Mouse (Mus musculus): ENCODE data around the gene Capn2. TPM values are rescaled to one million over a fixed set of nuclear protein-coding genes. Genes with fewer than 3 reads are reported as not detected.

The Capn2 gene
- 107 and 108 TPM in 2 replicates for polyA plus RNA-seq (2015; fragmentation: Nextera tagmentation; extraction: Ambion mirVana)

- Histone ChIP-seq H3K4me2 (peak within 1 kb of the TSS; percentile 76), H3K27ac (peak within 1 kb of the TSS; percentile 87), H3K4me1 (peaks cover 30% of the 10 kb centered on the region), H3K4me3 (replicated peaks) (peak within 1 kb of the TSS; percentile 85), H3K36me3 (no peaks in the 10 kb centered on the region), H3K27me3 (replicated peaks) (no peaks in the 10 kb centered on the region), H3K9ac (peak within 1 kb of the TSS; percentile 95), H3K9me3 (no peaks in the 10 kb centered on the region)
- peak; percentile 81 for ATAC-seq (ENCODE audit: insufficient read depth, low FRiP score, low read depth)
- WGBS: under 1% methylated on average over 82 of the region's 84 CpGs
Measured at GRCm38 (mm10) chr1:182516758-182517676, at the start of gene Capn2. Gene Capn2, minus strand, starts transcription at chr1:182517608.

- WGBS: 85% methylated on average over 6 of the region's 6 CpGs
- H3K4me1 ChIP-seq: peaks cover 18% of the 10 kb centered on the region; the same call in 1 of the 2 replicates
- H3K4me2 ChIP-seq: no peak overlapping the region
Measured at GRCm38 (mm10) chr1:182565351-182565835, 48.0 kb upstream of the Capn2 start.

GRCm38 (mm10) chr1:182564408-182565120 is 47.2 kb upstream of the Capn2 start, which contains the start of gene Capn8:
Gene Capn8, plus strand, starts transcription at chr1:182565007.
- H3K4me1 ChIP-seq: peaks cover 18% of the 10 kb centered on the region; the same call in 1 of the 2 replicates
- H3K36me3 ChIP-seq: no peaks in the 10 kb centered on the region
- H3K9ac ChIP-seq: no peak within 1 kb of the TSS
- 70% methylated on average over 5 of the region's 5 CpGs for WGBS
- H3K9me3 ChIP-seq: no peaks in the 10 kb centered on the region
- peak within 1 kb of the TSS; percentile 76; the same call in 1 of the 2 replicates for H3K27ac ChIP-seq
- no peak within 1 kb of the TSS for H3K4me2 ChIP-seq
- no peaks in the 10 kb centered on the region for H3K27me3 ChIP-seq (replicated peaks)
- peak; percentile 79 for ATAC-seq (ENCODE audit: insufficient read depth, low FRiP score, low read depth)
- no peak within 1 kb of the TSS for H3K4me3 ChIP-seq (replicated peaks)

More at GRCm38 (mm10) chr1:182565351-182565835, 48.0 kb upstream of the Capn2 start:
- no peak overlapping the region for H3K9ac ChIP-seq
- ATAC-seq (ENCODE audit: insufficient read depth, low FRiP score, low read depth): no peak
- no peaks in the 10 kb centered on the region for H3K27me3 ChIP-seq (replicated peaks)
- H3K9me3 ChIP-seq: no peaks in the 10 kb centered on the region
- H3K27ac ChIP-seq: no peak overlapping the region
- no peak overlapping the region for H3K4me3 ChIP-seq (replicated peaks)
- no peaks in the 10 kb centered on the region for H3K36me3 ChIP-seq

GRCm38 (mm10) chr1:182562576-182563370 is 45.4 kb upstream of the Capn2 start:
- WGBS: 25% methylated on average over 16 of the region's 16 CpGs
- Histone ChIP-seq H3K9ac (no peak overlapping the region), H3K4me3 (replicated peaks) (no peak overlapping the region), H3K27ac (peak overlapping the region; percentile 48), H3K27me3 (replicated peaks) (no peaks in the 10 kb centered on the region), H3K4me1 (peaks cover 18% of the 10 kb centered on the region; the same call in 1 of the 2 replicates), H3K4me2 (peak overlapping the region; percentile 40), H3K36me3 (no peaks in the 10 kb centered on the region), H3K9me3 (no peaks in the 10 kb centered on the region)
- ATAC-seq (ENCODE audit: insufficient read depth, low FRiP score, low read depth): no peak

- Histone ChIP-seq H3K9ac (no peak overlapping the region), H3K4me3 (replicated peaks) (no peak overlapping the region), H3K27ac (peak overlapping the region; percentile 45; the same call in 1 of the 2 replicates), H3K27me3 (replicated peaks) (no peaks in the 10 kb centered on the region), H3K9me3 (no peaks in the 10 kb centered on the region), H3K4me1 (peaks cover 18% of the 10 kb centered on the region; the same call in 1 of the 2 replicates), H3K4me2 (peak overlapping the region; percentile 40), H3K36me3 (no peaks in the 10 kb centered on the region)
- no peak for ATAC-seq (ENCODE audit: insufficient read depth, low FRiP score, low read depth)
- WGBS: 67% methylated on average over 11 of the region's 11 CpGs
Measured at GRCm38 (mm10) chr1:182561945-182562514, 44.6 kb upstream of the Capn2 start.

GRCm38 (mm10) chr1:182560390-182561098 is 43.1 kb upstream of the Capn2 start:
- peaks cover 18% of the 10 kb centered on the region; the same call in 1 of the 2 replicates for H3K4me1 ChIP-seq
- whole genome bisulfite sequencing: 14% methylated on average over 3 of the region's 3 CpGs
- ATAC-seq (ENCODE audit: insufficient read depth, low FRiP score, low read depth): peak; percentile 41; the same call in 1 of the 2 replicates
- no peak overlapping the region for H3K4me2 ChIP-seq
- H3K27ac ChIP-seq: no peak overlapping the region
- H3K9ac ChIP-seq: no peak overlapping the region
- H3K27me3 ChIP-seq (replicated peaks): no peaks in the 10 kb centered on the region
- no peak overlapping the region for H3K4me3 ChIP-seq (replicated peaks)
- no peaks in the 10 kb centered on the region for H3K9me3 ChIP-seq
- H3K36me3 ChIP-seq: no peaks in the 10 kb centered on the region

- no peak for ATAC-seq (ENCODE audit: insufficient read depth, low FRiP score, low read depth)
- Histone ChIP-seq H3K4me1 (peaks cover 16% of the 10 kb centered on the region; the same call in 1 of the 2 replicates), H3K36me3 (no peaks in the 10 kb centered on the region), H3K27ac (no peak overlapping the region), H3K4me2 (no peak overlapping the region), H3K27me3 (replicated peaks) (no peaks in the 10 kb centered on the region), H3K4me3 (replicated peaks) (no peak overlapping the region), H3K9me3 (no peaks in the 10 kb centered on the region), H3K9ac (no peak overlapping the region)
- 88% methylated on average over 11 of the region's 11 CpGs for WGBS
Measured at GRCm38 (mm10) chr1:182559530-182559929, 42.1 kb upstream of the Capn2 start.

GRCm38 (mm10) chr1:182558271-182558670 is 40.9 kb upstream of the Capn2 start:
- no peak overlapping the region for H3K4me3 ChIP-seq (replicated peaks)
- no peaks in the 10 kb centered on the region for H3K9me3 ChIP-seq
- H3K36me3 ChIP-seq: no peaks in the 10 kb centered on the region
- WGBS: 73% methylated on average over 4 of the region's 4 CpGs
- no peak overlapping the region for H3K9ac ChIP-seq
- H3K27ac ChIP-seq: no peak overlapping the region
- no peak for ATAC-seq (ENCODE audit: insufficient read depth, low FRiP score, low read depth)
- no peak overlapping the region for H3K4me2 ChIP-seq
- H3K4me1 ChIP-seq: peaks cover 14% of the 10 kb centered on the region; the same call in 1 of the 2 replicates
- no peaks in the 10 kb centered on the region for H3K27me3 ChIP-seq (replicated peaks)

GRCm38 (mm10) chr1:182553649-182554375 is 36.4 kb upstream of the Capn2 start:
- Histone ChIP-seq H3K9me3 (no peaks in the 10 kb centered on the region), H3K4me1 (no peaks in the 10 kb centered on the region), H3K36me3 (no peaks in the 10 kb centered on the region), H3K27ac (no peak overlapping the region), H3K4me2 (no peak overlapping the region), H3K9ac (no peak overlapping the region), H3K27me3 (replicated peaks) (no peaks in the 10 kb centered on the region), H3K4me3 (replicated peaks) (no peak overlapping the region)
- ATAC-seq (ENCODE audit: insufficient read depth, low FRiP score, low read depth): no peak
- WGBS: 56% methylated on average over 12 of the region's 12 CpGs

GRCm38 (mm10) chr1:182550761-182551160 is 33.4 kb upstream of the Capn2 start:
- Histone ChIP-seq H3K4me2 (no peak overlapping the region), H3K4me1 (no peaks in the 10 kb centered on the region), H3K4me3 (replicated peaks) (no peak overlapping the region), H3K36me3 (no peaks in the 10 kb centered on the region), H3K9ac (no peak overlapping the region), H3K9me3 (no peaks in the 10 kb centered on the region), H3K27ac (no peak overlapping the region), H3K27me3 (replicated peaks) (no peaks in the 10 kb centered on the region)
- ATAC-seq (ENCODE audit: insufficient read depth, low FRiP score, low read depth): no peak
- 55% methylated on average over 8 of the region's 8 CpGs for WGBS

All from stomach, embryonic 15.5 days (tissue).